8 mouse cellular contexts compared by ENCODE assay signal in genomic region chr4:123667260-123667867, GRCm38 (mm10). TPM values are rescaled to one million over a fixed set of nuclear protein-coding genes. Genes with fewer than 3 reads are reported as not detected.
DNase-seq lines count a peak whose midpoint lies in the region; ATAC-seq lines count a peak whose summit lies in the region.

No protein-coding gene starts in this region.

- H3K4me1 ChIP-seq in kidney, embryonic 14.5 days (ENCODE audit: control insufficient read depth, insufficient read depth, low read length) = peaks cover 21% of the 10 kb centered on the region
- H3K4me1 ChIP-seq in limb, embryonic 15.5 days = peaks cover 37% of the 10 kb centered on the region

- no peak for ATAC-seq in kidney, embryonic 14.5 days (ENCODE audit: low FRiP score, low TSS enrichment)
- ATAC-seq in limb, embryonic 15.5 days (ENCODE audit: insufficient number of reproducible peaks, low FRiP score, low TSS enrichment, low read depth) = no peak

- H3K9ac ChIP-seq in kidney, embryonic 14.5 days (ENCODE audit: low read depth, low read length) = no peak overlapping the region
- H3K9ac ChIP-seq in limb, embryonic 15.5 days = no peak overlapping the region

- H3K9me3 ChIP-seq in kidney, embryonic 14.5 days (ENCODE audit: control insufficient read depth, low read length) = no peaks in the 10 kb centered on the region
- no peaks in the 10 kb centered on the region for H3K9me3 ChIP-seq in limb, embryonic 15.5 days

- H3K36me3 ChIP-seq in kidney, embryonic 14.5 days (ENCODE audit: control insufficient read depth, insufficient read depth, low read length) = no peaks in the 10 kb centered on the region
- peaks cover 4% of the 10 kb centered on the region; the same call in 1 of the 2 replicates for H3K36me3 ChIP-seq in limb, embryonic 15.5 days
- no peaks in the 10 kb centered on the region for H3K36me3 ChIP-seq in splenic B cell, adult 2 months (ENCODE audit: control insufficient read depth, insufficient read depth, low read length, poor library complexity, severe bottlenecking)

- 25% methylated on average over 1 of the region's 1 CpGs for WGBS in kidney, embryonic 14.5 days
- 40% methylated on average over 1 of the region's 1 CpGs for whole genome bisulfite sequencing in limb, embryonic 15.5 days

- DNase-seq in 416B (ENCODE audit: low read depth) = peak; percentile 73
- peak; percentile 66 for DNase-seq in adrenal gland, adult 8-10 months
- peak; percentile 72 for DNase-seq in embryo, embryonic 11.5 days (ENCODE audit: low read depth, low spot score)
- DNase-seq in gastrocnemius, postnatal 4 days (ENCODE audit: low spot score in 2 of 2) = peak; percentile 49 to 80
- peak; percentile 83 for DNase-seq in naive thymus-derived CD4-positive, alpha-beta T cell, adult 2 months (ENCODE audit: low read depth)
- peak; percentile 78 for DNase-seq in splenic B cell, adult 2 months (ENCODE audit: low read depth, low spot score)

- H3K4me2 ChIP-seq in kidney, embryonic 14.5 days (replicated peaks; ENCODE audit: low read depth, low read length) = no peak overlapping the region
- no peak overlapping the region for H3K4me2 ChIP-seq in limb, embryonic 15.5 days

- peak overlapping the region; percentile 4; the same call in 1 of the 2 replicates for H3K27ac ChIP-seq in kidney, embryonic 14.5 days (ENCODE audit: low read depth, low read length)
- H3K27ac ChIP-seq in limb, embryonic 15.5 days = peak overlapping the region; percentile 54

- H3K27me3 ChIP-seq in kidney, embryonic 14.5 days (ENCODE audit: control insufficient read depth, insufficient read depth, low read length) = no peaks in the 10 kb centered on the region
- H3K27me3 ChIP-seq in limb, embryonic 15.5 days = no peaks in the 10 kb centered on the region
- H3K27me3 ChIP-seq in splenic B cell, adult 2 months (ENCODE audit: control insufficient read depth, insufficient read depth, low read length, poor library complexity, severe bottlenecking) = peaks cover 2% of the 10 kb centered on the region; the same call in 1 of the 2 replicates

- no peak overlapping the region for H3K4me3 ChIP-seq in kidney, embryonic 14.5 days (ENCODE audit: low read length)
- H3K4me3 ChIP-seq in limb, embryonic 15.5 days = no peak overlapping the region

RNA-seq across cellular contexts. Expression of gene Macf1, which starts 16.8 kb away (rescaled TPM):
- total RNA-seq in adrenal gland, adult 8-10 months (2022) = 100 to 1,000 TPM; 137 to 199 (median 157) TPM
- 100 to 1,000 TPM; 209 TPM for total RNA-seq in gastrocnemius, postnatal 4 days (2021)
- 59.2 and 89.2 TPM in 2 replicates for polyA plus RNA-seq in kidney, embryonic 14.5 days (2014; fragmentation: Nextera tagmentation; extraction: Ambion mirVana)
- polyA plus RNA-seq in limb, embryonic 15.5 days (2015; fragmentation: Nextera tagmentation; extraction: Ambion mirVana) = 43.2 and 47.4 TPM in 2 replicates

RNA-seq across cellular contexts. Expression of gene Ndufs5, which starts 50.6 kb away (rescaled TPM):
- total RNA-seq in adrenal gland, adult 8-10 months (2022) = 100 to 1,000 TPM; 141 to 205 (median 168) TPM
- total RNA-seq in gastrocnemius, postnatal 4 days (2021) = 100 to 1,000 TPM; 200 to 214 TPM
- 321 and 417 TPM in 2 replicates for polyA plus RNA-seq in kidney, embryonic 14.5 days (2014; fragmentation: Nextera tagmentation; extraction: Ambion mirVana)
- 305 and 309 TPM in 2 replicates for polyA plus RNA-seq in limb, embryonic 15.5 days (2015; fragmentation: Nextera tagmentation; extraction: Ambion mirVana)
